Mouse (Mus musculus): ENCODE measurements around the gene Scyl3.

DNA sequence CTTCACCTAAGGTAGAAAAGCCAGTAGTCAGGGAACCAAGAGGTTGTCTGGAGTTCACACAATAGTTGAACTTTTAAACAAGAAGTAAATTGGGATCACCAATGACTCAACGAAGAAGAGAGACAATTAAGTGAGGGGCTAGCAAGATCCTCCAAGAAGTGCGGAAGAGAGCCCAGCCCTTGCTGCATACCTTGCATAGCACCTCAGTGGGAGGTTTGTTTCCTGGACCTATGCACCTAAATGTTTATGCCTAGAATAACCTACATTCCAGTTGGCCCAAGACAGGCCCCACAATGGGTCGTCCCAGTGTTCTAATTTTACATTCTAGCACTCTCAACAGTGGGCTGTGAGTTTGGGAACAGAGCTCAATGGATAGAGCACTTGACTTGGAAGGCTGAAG, 75.4 kb downstream of the Scyl3 start:
- TF ChIP-seq CTCF (IDR thresholded peaks at IDR 0.05; ENCODE audit: borderline replicate concordance, extremely low read depth, insufficient read depth, insufficient read length) (no peak), POLR2A (IDR thresholded peaks at IDR 0.05; ENCODE audit: borderline replicate concordance, extremely low read depth, insufficient read depth, insufficient read length, poor library complexity, severe bottlenecking) (no peak)
